Mouse (Mus musculus) limb, embryonic 13.5 days (tissue): Measurements from ENCODE around the gene Samd15. TPM values are rescaled to one million over a fixed set of nuclear protein-coding genes. Genes with fewer than 3 reads are reported as not detected.
A peak's percentile ranks its signal among the peaks of the same experiment; 100 is the strongest.
"Not testable (repeated sequence)": the region's sequence is repeated elsewhere in the genome, so short reads cannot be mapped to it uniquely, and the experiment has no call there.

Source experiments
- ATAC-seq: fragments of 200-750 bp; cut with Nextera tagmentation; 2 replicates; pipeline ENCODE4 v1.8.0; 2017; ENCODE audit warnings: low read depth, moderate number of reproducible peaks, moderate TSS enrichment; ENCODE audit not compliant: low FRiP score
- H3K27ac ChIP-seq: fragments of 300-500 bp; sonication (generic); 2 replicates; pipeline ENCODE4 v1.5.1; 2015; ENCODE audit warnings: inconsistent platforms, mild to moderate bottlenecking, moderate library complexity
- H3K27me3 ChIP-seq: fragments of 300-500 bp; sonication (generic); 2 replicates; pipeline ENCODE4 v1.6.1; 2015; ENCODE audit warnings: mild to moderate bottlenecking, inconsistent platforms
- H3K36me3 ChIP-seq: fragments of 300-500 bp; sonication (generic); 2 replicates; pipeline ENCODE4 v1.6.1; 2015; ENCODE audit warnings: inconsistent platforms, mild to moderate bottlenecking, moderate library complexity
- H3K4me1 ChIP-seq: fragments of 300-500 bp; sonication (generic); 2 replicates; pipeline ENCODE4 v1.6.1; 2015; ENCODE audit warnings: inconsistent platforms
- H3K4me2 ChIP-seq: fragments of 300-500 bp; sonication (generic); replicated peaks from 2 replicates; pipeline ENCODE4 v1.6.1; 2015; ENCODE audit warnings: inconsistent platforms, mild to moderate bottlenecking, moderate library complexity
- H3K4me3 ChIP-seq: fragments of 300-500 bp; sonication (generic); 2 replicates; pipeline ENCODE4 v1.5.1; 2015; ENCODE audit warnings: moderate library complexity, mild to moderate bottlenecking, inconsistent platforms
- H3K9ac ChIP-seq: fragments of 300-500 bp; sonication (generic); 2 replicates; pipeline ENCODE4 v1.6.1; 2015; ENCODE audit warnings: mild to moderate bottlenecking, inconsistent platforms
- H3K9me3 ChIP-seq: fragments of 300-500 bp; sonication (generic); 2 replicates; pipeline ENCODE4 v1.6.1; 2016; ENCODE audit warnings: inconsistent platforms
- WGBS: fragments of 180-500 bp; shearing (Covaris S2); methylation state at CpG from one replicate; pipeline ENCODE4 v1.1.7; 2015; 5-methylcytosine and 5-hydroxymethylcytosine counted together
- polyA plus RNA-seq: library from polyadenylated mRNA; unstranded; fragments of >200 nt; fragmentation: Nextera tagmentation; extraction: Ambion mirVana; gene quantifications from 2 replicates; pipeline ENCODE4 v1.2.1, GENCODE M21; 2015

Samd15 gene
- polyA plus RNA-seq, 1 experiment from 2014 or later, result 2.0 TPM

GRCm38 (mm10) chr12:87199973-87200586, 557 bp downstream of the Samd15 start, which contains the start of gene Tmed8:
TSS of gene Tmed8 (minus strand) at chr12:87200454.
- WGBS, result 0% methylated on average over 64 of the region's 70 CpGs
- H3K27ac ChIP-seq, result peak within 1 kb of the TSS; percentile 58; the same call in 1 of the 2 replicates
- H3K9me3 ChIP-seq, result no peaks in the 10 kb centered on the region
- peak within 1 kb of the TSS; percentile 87 for H3K4me2 ChIP-seq
- peak; percentile 95 for ATAC-seq
- 0 out of 2 replicates have a peak, but pooled peaks cover 7% of the 10 kb centered on the region for H3K27me3 ChIP-seq
- H3K4me3 ChIP-seq, result peak within 1 kb of the TSS; percentile 86
- H3K4me1 ChIP-seq, result peaks cover 23% of the 10 kb centered on the region
- H3K9ac ChIP-seq, result peak within 1 kb of the TSS; percentile 88
- H3K36me3 ChIP-seq, result no peaks in the 10 kb centered on the region

- WGBS, result 67% methylated on average over 5 of the region's 5 CpGs
- ATAC-seq, result no peak
Observed at GRCm38 (mm10) chr12:87201694-87202093, 2.2 kb downstream of the Samd15 start.

GRCm38 (mm10) chr12:87205789-87206188, 6.3 kb downstream of the Samd15 start:
- H3K4me1 ChIP-seq, H3K27me3 ChIP-seq, H3K9me3 ChIP-seq, H3K36me3 ChIP-seq, H3K4me2 ChIP-seq, H3K4me3 ChIP-seq, H3K9ac ChIP-seq, H3K27ac ChIP-seq, ATAC-seq: not testable (repeated sequence)
- 89% methylated on average over 5 of the region's 5 CpGs for WGBS

More at GRCm38 (mm10) chr12:87201694-87202093, 2.2 kb downstream of the Samd15 start:
- Histone ChIP-seq H3K36me3 (no peaks in the 10 kb centered on the region), H3K4me3 (no peak overlapping the region), H3K9ac (no peak overlapping the region), H3K4me1 (peaks cover 22% of the 10 kb centered on the region), H3K9me3 (no peaks in the 10 kb centered on the region), H3K4me2 (no peak overlapping the region), H3K27me3 (0 out of 2 replicates have a peak, but pooled peaks cover 7% of the 10 kb centered on the region), H3K27ac (no peak overlapping the region)

GRCm38 (mm10) chr12:87212844-87213606, 13.5 kb downstream of the Samd15 start:
- Histone ChIP-seq H3K9ac (no peak overlapping the region), H3K27ac (no peak overlapping the region), H3K4me3 (no peak overlapping the region), H3K4me1 (no peaks in the 10 kb centered on the region), H3K27me3 (no peaks in the 10 kb centered on the region), H3K9me3 (no peaks in the 10 kb centered on the region), H3K36me3 (no peaks in the 10 kb centered on the region), H3K4me2 (no peak overlapping the region)
- 59% methylated on average over 2 of the region's 2 CpGs for WGBS
- ATAC-seq, result no peak

- no peak overlapping the region for H3K9ac ChIP-seq
Observed at GRCm38 (mm10) chr12:87216053-87216452, 16.5 kb downstream of the Samd15 start.

GRCm38 (mm10) chr12:87217596-87217995, 18.1 kb downstream of the Samd15 start:
- Histone ChIP-seq H3K4me1 (0 out of 2 replicates have a peak, but pooled peaks cover 4% of the 10 kb centered on the region), H3K27ac (no peak overlapping the region), H3K36me3 (no peaks in the 10 kb centered on the region), H3K4me2 (no peak overlapping the region), H3K27me3 (no peaks in the 10 kb centered on the region), H3K9ac (no peak overlapping the region), H3K4me3 (no peak overlapping the region), H3K9me3 (no peaks in the 10 kb centered on the region)
- ATAC-seq, result no peak

More at GRCm38 (mm10) chr12:87216053-87216452, 16.5 kb downstream of the Samd15 start:
- 70% methylated on average over 2 of the region's 2 CpGs for WGBS
- no peak overlapping the region for H3K4me2 ChIP-seq
- H3K27me3 ChIP-seq, result no peaks in the 10 kb centered on the region
- H3K4me3 ChIP-seq, result no peak overlapping the region
- H3K36me3 ChIP-seq, result no peaks in the 10 kb centered on the region
- no peak overlapping the region for H3K27ac ChIP-seq
- no peak for ATAC-seq
- no peaks in the 10 kb centered on the region for H3K9me3 ChIP-seq
- 0 out of 2 replicates have a peak, but pooled peaks cover 4% of the 10 kb centered on the region for H3K4me1 ChIP-seq

- ATAC-seq, result no peak; the same call in 1 of the 2 replicates
- Histone ChIP-seq H3K27ac (no peak overlapping the region), H3K27me3 (no peaks in the 10 kb centered on the region), H3K4me1 (0 out of 2 replicates have a peak, but pooled peaks cover 4% of the 10 kb centered on the region), H3K36me3 (no peaks in the 10 kb centered on the region), H3K9me3 (no peaks in the 10 kb centered on the region), H3K9ac (no peak overlapping the region), H3K4me3 (no peak overlapping the region), H3K4me2 (no peak overlapping the region)
- WGBS, result 62% methylated on average over 7 of the region's 7 CpGs
Observed at GRCm38 (mm10) chr12:87219362-87219761, 19.8 kb downstream of the Samd15 start.

GRCm38 (mm10) chr12:87224950-87225349, 25.4 kb downstream of the Samd15 start:
- H3K4me2 ChIP-seq, result no peak overlapping the region
- no peak for ATAC-seq
- 0 out of 2 replicates have a peak, but pooled peaks cover 3% of the 10 kb centered on the region for H3K9me3 ChIP-seq
- H3K4me3 ChIP-seq, result no peak overlapping the region
- 71% methylated on average over 10 of the region's 10 CpGs for WGBS
- no peaks in the 10 kb centered on the region for H3K27me3 ChIP-seq
- peaks cover 5% of the 10 kb centered on the region; the same call in 1 of the 2 replicates for H3K36me3 ChIP-seq
- no peak overlapping the region for H3K27ac ChIP-seq
- no peak overlapping the region for H3K9ac ChIP-seq
- H3K4me1 ChIP-seq, result no peaks in the 10 kb centered on the region

- WGBS, result 74% methylated on average over 7 of the region's 7 CpGs
- Histone ChIP-seq H3K9me3 (0 out of 2 replicates have a peak, but pooled peaks cover 3% of the 10 kb centered on the region), H3K4me2 (no peak overlapping the region), H3K4me3 (no peak overlapping the region), H3K9ac (no peak overlapping the region), H3K27ac (no peak overlapping the region), H3K27me3 (no peaks in the 10 kb centered on the region), H3K4me1 (no peaks in the 10 kb centered on the region), H3K36me3 (peaks cover 5% of the 10 kb centered on the region; the same call in 1 of the 2 replicates)
- no peak for ATAC-seq
Observed at GRCm38 (mm10) chr12:87226801-87227200, 27.3 kb downstream of the Samd15 start.

- Histone ChIP-seq H3K4me3 (no peak overlapping the region), H3K4me1 (no peaks in the 10 kb centered on the region), H3K9me3 (0 out of 2 replicates have a peak, but pooled peaks cover 3% of the 10 kb centered on the region), H3K36me3 (peaks cover 5% of the 10 kb centered on the region; the same call in 1 of the 2 replicates), H3K27me3 (no peaks in the 10 kb centered on the region), H3K4me2 (no peak overlapping the region), H3K27ac (no peak overlapping the region), H3K9ac (no peak overlapping the region)
- 86% methylated on average over 2 of the region's 2 CpGs for WGBS
- ATAC-seq, result no peak
Observed at GRCm38 (mm10) chr12:87229633-87230032, 30.1 kb downstream of the Samd15 start.

- no peak for ATAC-seq
- no peaks in the 10 kb centered on the region for H3K27me3 ChIP-seq
- no peak overlapping the region for H3K4me2 ChIP-seq
- H3K9ac ChIP-seq, result no peak overlapping the region
- no peak overlapping the region for H3K27ac ChIP-seq
- no peaks in the 10 kb centered on the region for H3K4me1 ChIP-seq
- H3K4me3 ChIP-seq, result no peak overlapping the region
- 0 out of 2 replicates have a peak, but pooled peaks cover 3% of the 10 kb centered on the region for H3K9me3 ChIP-seq
- H3K36me3 ChIP-seq, result peaks cover 5% of the 10 kb centered on the region; the same call in 1 of the 2 replicates
Observed at GRCm38 (mm10) chr12:87230379-87230895, 30.9 kb downstream of the Samd15 start.

- H3K4me1 ChIP-seq, result no peaks in the 10 kb centered on the region
- no peak overlapping the region for H3K9ac ChIP-seq
- H3K36me3 ChIP-seq, result peaks cover 42% of the 10 kb centered on the region
- no peak for ATAC-seq
- H3K27me3 ChIP-seq, result no peaks in the 10 kb centered on the region
- H3K27ac ChIP-seq, result no peak overlapping the region
- H3K4me3 ChIP-seq, result no peak overlapping the region
- no peak overlapping the region for H3K4me2 ChIP-seq
- 83% methylated on average over 5 of the region's 5 CpGs for WGBS
- H3K9me3 ChIP-seq, result no peaks in the 10 kb centered on the region
Observed at GRCm38 (mm10) chr12:87236882-87237483, 37.5 kb downstream of the Samd15 start.
